Mouse (Mus musculus): ENCODE data around the gene Aoc3. TPM values are rescaled to one million over a fixed set of nuclear protein-coding genes. Genes with fewer than 3 reads are reported as not detected.
A peak's percentile ranks its signal among the peaks of the same experiment; 100 is the strongest.
"Not testable (repeated sequence)": the region's sequence is repeated elsewhere in the genome, so short reads cannot be mapped to it uniquely, and the experiment has no call there.

Aoc3 gene
- total RNA-seq, 1 experiment from 2014 or later: 0.10 TPM

DNA sequence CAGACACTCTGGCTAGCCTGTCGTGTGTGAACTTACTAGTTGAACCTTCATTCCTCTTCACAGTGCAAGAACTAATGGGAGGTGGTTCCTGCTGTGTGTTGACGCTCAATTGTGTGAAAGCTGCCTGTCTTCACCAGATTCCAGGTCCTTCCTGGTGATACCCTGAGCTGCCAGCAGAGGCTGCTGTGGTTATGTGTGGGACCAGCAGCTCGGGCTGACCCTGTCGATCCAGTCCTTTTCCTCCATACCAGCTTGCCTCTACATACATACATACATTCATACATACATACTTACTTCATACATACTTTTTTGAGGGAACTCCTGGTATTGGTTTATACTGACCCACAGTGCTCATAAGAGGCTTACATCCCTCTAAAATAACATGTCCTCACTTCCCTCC is 6.8 kb upstream of the Aoc3 start:
- peak; percentile 57 to 78; a peak in 3 of 4 replicates for ATAC-seq (replicated peaks in 1 of 2; ENCODE audit: insufficient read depth in 1 of 2, low FRiP score in 2 of 2, low TSS enrichment in 1 of 2, low read depth in 1 of 2, poor library complexity in 2 of 2, severe bottlenecking in 2 of 2)

DNA sequence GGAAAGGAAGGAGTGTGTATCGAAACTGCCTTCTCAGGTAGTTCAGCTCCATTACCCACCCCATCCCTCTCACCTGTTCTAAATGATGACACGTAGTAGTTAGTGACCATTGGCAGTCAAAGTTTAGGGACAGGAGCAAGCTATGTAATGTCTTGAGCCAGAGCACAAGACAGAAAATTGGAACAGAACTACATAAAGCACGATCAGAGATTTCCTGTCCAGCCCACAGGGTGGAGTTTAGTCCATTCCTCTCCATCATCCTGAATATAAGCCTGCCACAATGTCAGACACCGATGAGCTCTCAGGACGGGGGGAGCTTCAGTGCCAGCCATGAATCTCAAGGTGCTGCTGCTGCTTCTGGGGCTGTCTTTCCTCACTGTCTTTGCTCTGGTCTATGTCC is 5.6 kb upstream of the Aoc3 start, which contains the start of gene Aoc2:
Gene Aoc2 (plus strand): TSS at position 301 of the 400 bp plus-strand sequence.
- ATAC-seq (replicated peaks in 1 of 2; ENCODE audit: insufficient read depth in 1 of 2, low FRiP score in 2 of 2, low TSS enrichment in 1 of 2, low read depth in 1 of 2, poor library complexity in 2 of 2, severe bottlenecking in 2 of 2): no peak

DNA sequence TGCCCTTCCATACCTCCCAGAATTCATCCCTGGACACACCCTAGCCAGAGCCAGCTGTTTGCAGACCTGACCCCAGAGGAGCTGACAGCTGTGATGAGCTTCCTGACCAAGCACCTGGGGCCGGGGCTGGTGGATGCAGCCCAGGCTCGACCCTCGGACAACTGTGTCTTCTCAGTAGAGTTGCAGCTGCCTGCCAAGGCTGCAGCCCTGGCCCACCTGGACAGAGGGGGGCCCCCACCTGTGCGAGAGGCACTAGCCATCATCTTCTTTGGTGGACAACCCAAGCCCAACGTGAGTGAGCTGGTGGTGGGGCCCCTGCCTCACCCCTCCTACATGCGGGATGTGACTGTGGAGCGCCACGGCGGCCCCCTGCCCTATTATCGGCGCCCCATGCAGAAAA is 5.2 kb upstream of the Aoc3 start:
- ATAC-seq (replicated peaks in 1 of 2; ENCODE audit: insufficient read depth in 1 of 2, low FRiP score in 2 of 2, low TSS enrichment in 1 of 2, low read depth in 1 of 2, poor library complexity in 2 of 2, severe bottlenecking in 2 of 2): not testable (repeated sequence)

DNA sequence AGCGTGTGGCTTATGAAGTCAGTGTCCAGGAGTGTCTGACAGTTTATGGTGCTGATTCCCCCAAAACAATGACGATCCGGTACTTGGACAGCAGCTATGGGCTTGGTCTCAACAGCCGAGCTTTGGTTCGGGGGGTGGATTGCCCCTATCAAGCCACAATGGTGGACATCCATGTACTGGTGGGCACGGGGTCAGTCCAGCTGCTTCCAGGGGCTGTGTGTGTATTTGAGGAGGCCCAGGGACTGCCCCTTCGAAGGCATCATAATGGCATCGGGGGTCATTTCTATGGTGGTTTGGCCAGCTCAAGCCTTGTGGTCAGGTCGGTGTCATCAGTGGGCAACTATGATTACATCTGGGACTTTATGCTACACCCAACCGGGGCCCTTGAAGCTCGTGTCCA is 4.3 kb upstream of the Aoc3 start:
- ATAC-seq (replicated peaks in 1 of 2; ENCODE audit: insufficient read depth in 1 of 2, low FRiP score in 2 of 2, low TSS enrichment in 1 of 2, low read depth in 1 of 2, poor library complexity in 2 of 2, severe bottlenecking in 2 of 2): no peak

DNA sequence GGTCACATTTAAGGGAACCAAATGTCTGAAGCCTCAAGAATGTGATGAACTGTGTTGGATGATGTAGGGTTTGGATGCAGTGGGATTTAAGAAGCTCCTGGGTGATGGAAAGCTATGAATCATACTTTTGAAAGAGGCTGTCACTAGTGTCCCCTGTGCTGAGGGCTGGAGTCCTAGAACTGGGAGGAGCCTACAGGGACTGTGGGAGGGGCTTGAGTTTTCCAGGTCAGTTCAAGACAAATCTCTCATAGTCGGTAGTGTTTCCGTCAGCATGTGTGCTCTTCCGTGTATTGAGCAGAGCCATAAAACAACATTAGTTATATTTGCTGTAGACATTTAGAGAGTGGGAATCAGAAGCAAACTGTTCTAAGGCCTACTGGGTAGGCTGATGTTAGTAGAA is 3.1 kb upstream of the Aoc3 start:
- ATAC-seq (replicated peaks in 1 of 2; ENCODE audit: insufficient read depth in 1 of 2, low FRiP score in 2 of 2, low TSS enrichment in 1 of 2, low read depth in 1 of 2, poor library complexity in 2 of 2, severe bottlenecking in 2 of 2): no peak

DNA sequence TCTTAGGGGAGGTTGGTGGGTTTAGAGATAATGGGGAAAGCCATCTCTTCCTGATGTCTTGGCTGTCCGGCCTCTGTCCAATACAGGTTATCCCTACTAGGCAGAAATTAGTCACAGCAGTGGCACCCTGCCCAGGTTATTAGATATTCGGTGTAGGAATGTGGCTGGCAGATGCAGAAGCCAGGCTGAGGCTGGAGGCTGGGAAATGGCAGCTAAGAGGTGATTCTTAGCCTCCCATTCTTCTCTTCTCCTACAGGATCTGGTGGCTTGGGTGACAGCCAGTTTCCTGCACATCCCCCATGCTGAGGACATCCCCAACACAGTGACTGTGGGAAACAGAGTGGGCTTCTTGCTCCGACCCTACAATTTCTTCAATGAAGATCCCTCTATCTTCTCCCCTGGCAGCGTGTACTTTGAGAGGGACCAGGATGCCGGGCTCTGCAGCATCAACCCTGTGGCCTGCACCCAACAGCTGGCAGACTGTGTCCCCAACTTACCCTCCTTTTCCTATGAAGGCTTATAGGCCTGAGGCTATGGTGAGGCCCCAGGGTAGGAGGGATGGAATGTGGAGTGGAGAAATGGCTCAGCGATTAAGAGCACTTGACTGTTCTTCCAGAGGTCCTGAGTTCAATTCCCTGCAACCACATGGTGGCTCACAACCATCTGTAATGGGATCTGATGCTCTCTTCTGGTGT is 1.3 kb upstream of the Aoc3 start:
- no peak for ATAC-seq (replicated peaks in 1 of 2; ENCODE audit: insufficient read depth in 1 of 2, low FRiP score in 2 of 2, low TSS enrichment in 1 of 2, low read depth in 1 of 2, poor library complexity in 2 of 2, severe bottlenecking in 2 of 2)

DNA sequence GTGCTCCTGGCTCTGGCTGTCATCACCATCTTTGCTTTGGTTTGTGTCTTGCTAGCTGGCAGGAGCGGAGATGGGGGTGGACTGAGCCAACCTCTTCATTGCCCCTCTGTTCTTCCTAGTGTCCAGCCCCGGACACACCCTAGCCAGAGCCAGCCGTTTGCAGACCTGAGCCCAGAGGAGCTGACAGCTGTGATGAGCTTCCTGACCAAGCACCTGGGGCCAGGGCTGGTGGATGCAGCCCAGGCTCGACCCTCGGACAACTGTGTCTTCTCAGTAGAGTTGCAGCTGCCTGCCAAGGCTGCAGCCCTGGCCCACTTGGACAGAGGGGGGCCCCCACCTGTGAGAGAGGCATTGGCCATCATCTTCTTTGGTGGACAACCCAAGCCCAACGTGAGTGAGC is 556 bp downstream of the Aoc3 start:
- ATAC-seq (replicated peaks in 1 of 2; ENCODE audit: insufficient read depth in 1 of 2, low FRiP score in 2 of 2, low TSS enrichment in 1 of 2, low read depth in 1 of 2, poor library complexity in 2 of 2, severe bottlenecking in 2 of 2): not testable (repeated sequence)

DNA sequence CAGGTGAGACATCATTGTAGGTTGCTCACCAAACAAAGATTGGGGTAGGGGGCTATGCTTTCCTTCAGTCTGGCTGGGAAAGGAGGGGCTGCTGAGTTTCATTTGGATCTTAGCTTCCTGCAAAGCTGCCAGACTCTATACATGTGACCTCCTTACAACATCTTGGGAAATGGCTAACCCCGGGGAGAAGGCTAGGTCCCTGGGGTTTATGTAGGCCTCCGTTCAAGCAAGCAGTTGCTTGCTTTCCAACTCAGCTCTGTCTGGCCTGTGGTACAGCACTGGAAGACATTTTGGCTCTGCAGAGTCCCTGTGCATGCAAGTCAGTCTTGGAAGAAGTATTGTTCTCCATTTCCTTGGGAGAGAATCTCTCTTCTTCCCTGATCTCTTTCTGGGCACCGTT is 2.1 kb downstream of the Aoc3 start:
- no peak for ATAC-seq (replicated peaks in 1 of 2; ENCODE audit: insufficient read depth in 1 of 2, low FRiP score in 2 of 2, low TSS enrichment in 1 of 2, low read depth in 1 of 2, poor library complexity in 2 of 2, severe bottlenecking in 2 of 2)

DNA sequence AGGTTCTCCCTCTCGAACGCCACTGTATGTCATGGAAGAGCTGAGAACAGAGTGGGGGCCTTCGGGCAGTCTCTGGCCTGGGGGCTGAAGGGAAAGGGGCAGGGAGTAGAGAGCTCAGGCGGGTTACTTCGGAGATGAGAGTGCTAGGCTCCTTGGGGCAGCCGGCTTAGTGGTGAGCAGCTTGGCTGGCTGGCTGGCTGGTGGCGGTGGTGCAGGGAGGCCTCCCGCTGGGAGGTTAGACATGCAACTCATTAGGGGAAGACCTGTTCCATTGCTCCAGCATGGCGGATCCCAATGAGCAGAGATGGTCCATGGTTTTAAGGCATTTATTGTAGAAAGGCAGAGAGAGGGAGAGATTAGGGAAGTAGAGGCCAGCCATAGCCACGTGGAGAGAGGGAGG is 3.6 kb downstream of the Aoc3 start:
- ATAC-seq (replicated peaks in 1 of 2; ENCODE audit: insufficient read depth in 1 of 2, low FRiP score in 2 of 2, low TSS enrichment in 1 of 2, low read depth in 1 of 2, poor library complexity in 2 of 2, severe bottlenecking in 2 of 2): no peak

DNA sequence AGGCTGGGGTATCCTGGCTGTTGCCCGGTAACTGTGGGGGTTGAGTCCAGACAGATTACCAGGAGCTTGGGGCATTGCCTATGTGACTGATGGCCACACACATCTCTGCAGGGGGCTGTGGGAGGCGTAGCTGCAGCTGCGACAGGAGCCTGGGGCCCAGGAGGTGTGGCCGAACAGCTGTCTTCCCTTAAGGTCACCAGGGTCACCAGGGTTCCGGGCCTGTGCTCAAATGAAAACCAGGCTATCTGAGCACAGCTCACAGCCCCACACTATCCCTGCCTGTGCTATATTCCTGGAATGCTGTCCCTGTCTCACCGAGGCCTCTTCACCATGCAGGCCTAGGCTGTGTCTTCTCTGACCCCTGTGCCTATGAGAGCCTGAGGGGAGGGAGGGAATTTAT is 4.1 kb downstream of the Aoc3 start:
- no peak for ATAC-seq (replicated peaks in 1 of 2; ENCODE audit: insufficient read depth in 1 of 2, low FRiP score in 2 of 2, low TSS enrichment in 1 of 2, low read depth in 1 of 2, poor library complexity in 2 of 2, severe bottlenecking in 2 of 2)

DNA sequence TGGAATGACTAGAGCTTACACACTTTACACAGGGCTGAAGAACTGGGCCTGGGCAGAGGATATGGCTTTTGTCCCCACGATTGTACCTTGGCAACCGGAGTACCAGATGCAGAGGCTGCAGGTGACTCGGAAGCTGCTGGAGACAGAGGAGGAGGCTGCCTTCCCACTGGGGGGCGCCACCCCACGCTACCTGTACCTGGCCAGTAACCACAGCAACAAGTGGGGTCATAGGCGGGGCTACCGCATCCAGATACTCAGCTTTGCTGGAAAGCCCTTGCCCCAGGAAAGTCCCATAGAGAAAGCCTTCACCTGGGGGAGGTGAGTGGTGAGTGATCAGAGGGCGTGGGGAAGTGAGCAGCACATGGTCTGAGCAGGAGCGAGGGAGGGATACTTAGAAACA is 5.3 kb downstream of the Aoc3 start:
- no peak for ATAC-seq (replicated peaks in 1 of 2; ENCODE audit: insufficient read depth in 1 of 2, low FRiP score in 2 of 2, low TSS enrichment in 1 of 2, low read depth in 1 of 2, poor library complexity in 2 of 2, severe bottlenecking in 2 of 2)

DNA sequence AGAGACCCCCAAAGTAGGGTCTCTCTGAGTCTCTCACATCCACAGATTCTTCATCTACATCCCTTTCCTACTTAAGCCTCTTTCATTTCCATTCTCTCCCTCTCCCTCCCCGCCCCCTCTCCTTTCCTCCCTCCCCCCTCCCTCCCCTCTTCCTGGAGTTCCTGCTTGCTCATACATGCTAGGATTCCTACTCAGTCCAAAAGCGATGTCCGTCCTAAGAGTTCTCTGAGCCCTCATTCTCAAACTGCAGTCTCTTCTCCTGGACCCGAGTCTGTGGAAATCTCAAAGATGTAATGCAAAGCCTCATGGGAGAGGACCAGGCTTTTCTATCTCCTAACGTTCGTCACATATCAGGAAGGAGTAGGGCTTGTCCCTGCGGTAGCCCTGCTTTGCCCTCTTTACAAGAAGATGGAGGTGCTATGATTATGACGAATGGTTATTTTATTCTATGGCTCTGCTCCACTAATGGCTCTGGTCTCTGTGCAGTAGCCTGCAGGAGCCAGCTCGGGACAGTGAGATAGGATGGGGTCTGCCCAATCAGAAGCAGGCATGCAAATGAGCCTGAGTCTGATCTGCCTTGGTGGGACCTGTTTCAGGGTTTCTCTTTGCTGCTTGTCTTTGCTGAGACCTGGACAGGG is 7.8 kb downstream of the Aoc3 start:
- peak; percentile 92 to 93 for ATAC-seq (replicated peaks in 1 of 2; ENCODE audit: insufficient read depth in 1 of 2, low FRiP score in 2 of 2, low TSS enrichment in 1 of 2, low read depth in 1 of 2, poor library complexity in 2 of 2, severe bottlenecking in 2 of 2)

DNA sequence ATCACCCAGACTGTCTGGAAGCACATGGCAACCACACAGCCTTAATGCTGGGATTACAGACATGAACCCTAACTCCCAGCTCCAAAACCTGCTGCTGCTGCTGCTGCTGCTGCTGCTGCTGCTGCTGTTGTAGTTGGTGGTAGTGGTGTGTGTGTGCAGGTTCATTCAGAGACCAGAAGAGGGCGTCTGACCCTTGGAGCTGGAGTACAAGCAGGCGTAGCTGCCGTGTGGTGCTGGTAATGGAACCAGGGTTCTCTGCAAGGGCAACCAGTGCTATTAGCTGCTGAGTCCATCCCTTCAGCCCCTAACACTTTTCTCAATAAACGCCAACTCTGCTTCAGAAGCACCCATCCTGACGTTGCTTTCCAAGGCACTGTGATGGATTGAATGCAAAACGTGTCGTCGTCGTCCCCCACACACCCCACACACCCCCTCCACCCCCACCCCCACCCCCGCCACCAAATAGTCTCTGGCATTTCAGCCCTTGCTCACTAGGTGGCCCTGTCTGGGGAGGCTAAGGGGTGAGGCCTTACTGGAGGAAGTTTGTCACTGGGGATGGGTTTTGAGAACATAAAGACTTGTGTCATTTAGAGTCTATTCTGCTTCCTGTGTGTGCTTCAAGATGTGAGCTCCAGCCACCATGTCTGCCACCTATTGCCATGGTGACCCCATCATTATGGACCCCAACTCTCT is 16.8 kb downstream of the Aoc3 start:
- ATAC-seq (replicated peaks in 1 of 2; ENCODE audit: insufficient read depth in 1 of 2, low FRiP score in 2 of 2, low TSS enrichment in 1 of 2, low read depth in 1 of 2, poor library complexity in 2 of 2, severe bottlenecking in 2 of 2): no peak

DNA sequence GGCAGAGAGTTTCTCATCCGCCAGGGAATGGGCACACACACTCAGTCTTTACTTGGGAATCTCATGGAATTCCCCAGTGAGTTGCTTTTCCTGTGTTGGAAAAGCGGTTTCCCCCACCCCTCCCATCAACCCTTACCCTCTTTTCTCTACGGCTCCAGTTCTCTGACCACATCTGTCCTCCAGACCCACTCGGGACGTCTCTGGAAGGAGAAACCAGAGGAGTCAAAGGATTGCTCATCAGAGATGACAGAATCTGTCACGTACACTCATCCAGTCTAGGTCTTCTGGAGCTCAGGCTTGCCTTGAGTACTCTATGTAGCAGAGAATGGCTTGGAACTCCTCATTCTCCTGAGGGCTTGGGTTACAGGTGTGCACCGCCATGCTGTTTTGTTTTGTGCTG is 18.4 kb downstream of the Aoc3 start:
- no peak for ATAC-seq (replicated peaks in 1 of 2; ENCODE audit: insufficient read depth in 1 of 2, low FRiP score in 2 of 2, low TSS enrichment in 1 of 2, low read depth in 1 of 2, poor library complexity in 2 of 2, severe bottlenecking in 2 of 2)

DNA sequence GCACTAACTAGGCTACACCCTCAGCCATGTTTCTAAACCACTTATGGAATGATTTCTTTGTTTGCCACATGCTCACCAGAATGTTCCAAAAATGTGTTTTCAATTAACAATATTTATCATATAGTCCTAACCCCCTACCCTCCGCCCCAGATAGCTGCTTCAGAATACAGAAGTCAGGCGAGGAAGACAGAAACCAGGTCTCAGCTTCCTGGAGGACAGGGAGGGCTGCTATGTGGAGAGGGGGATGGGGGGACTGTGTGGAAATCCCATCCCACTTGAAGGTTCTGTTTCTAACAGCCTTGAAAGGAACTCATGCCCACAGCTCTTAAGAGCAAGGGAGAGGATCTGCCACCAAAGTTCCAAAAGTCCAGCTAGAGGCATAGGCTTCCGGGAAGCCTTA is 18.8 kb downstream of the Aoc3 start:
- ATAC-seq (replicated peaks in 1 of 2; ENCODE audit: insufficient read depth in 1 of 2, low FRiP score in 2 of 2, low TSS enrichment in 1 of 2, low read depth in 1 of 2, poor library complexity in 2 of 2, severe bottlenecking in 2 of 2): no peak

DNA sequence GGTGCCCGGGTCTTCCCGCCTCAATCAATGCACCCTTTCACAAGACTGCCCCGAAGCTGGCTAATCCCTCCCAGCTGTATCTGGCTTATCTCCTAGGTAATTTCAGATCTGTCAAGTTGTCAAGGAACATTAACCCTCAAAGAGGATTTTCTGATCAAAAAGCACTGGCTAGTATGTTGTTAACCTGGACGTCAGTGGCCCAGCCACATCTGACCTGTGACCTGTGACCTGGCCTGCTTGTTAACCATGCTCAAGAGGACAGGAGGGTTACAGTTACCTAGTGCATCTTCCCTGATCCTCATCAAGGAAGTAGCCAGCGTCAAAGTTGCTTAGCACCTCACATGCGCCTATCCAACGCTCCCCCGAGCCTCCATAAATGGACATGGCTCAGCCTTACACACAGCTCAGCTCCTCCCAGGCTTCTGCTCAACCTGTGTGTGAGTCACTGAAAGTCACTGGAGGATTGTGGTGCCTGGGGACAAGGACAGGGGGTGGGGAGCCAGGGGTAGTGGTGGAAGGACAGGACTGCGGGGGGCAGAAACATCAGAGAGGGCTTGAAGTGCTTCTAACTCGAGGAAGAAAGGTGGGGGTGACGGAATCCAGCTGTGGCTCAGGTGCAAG is 20.8 kb downstream of the Aoc3 start:
- ATAC-seq (replicated peaks in 1 of 2; ENCODE audit: insufficient read depth in 1 of 2, low FRiP score in 2 of 2, low TSS enrichment in 1 of 2, low read depth in 1 of 2, poor library complexity in 2 of 2, severe bottlenecking in 2 of 2): no peak

DNA sequence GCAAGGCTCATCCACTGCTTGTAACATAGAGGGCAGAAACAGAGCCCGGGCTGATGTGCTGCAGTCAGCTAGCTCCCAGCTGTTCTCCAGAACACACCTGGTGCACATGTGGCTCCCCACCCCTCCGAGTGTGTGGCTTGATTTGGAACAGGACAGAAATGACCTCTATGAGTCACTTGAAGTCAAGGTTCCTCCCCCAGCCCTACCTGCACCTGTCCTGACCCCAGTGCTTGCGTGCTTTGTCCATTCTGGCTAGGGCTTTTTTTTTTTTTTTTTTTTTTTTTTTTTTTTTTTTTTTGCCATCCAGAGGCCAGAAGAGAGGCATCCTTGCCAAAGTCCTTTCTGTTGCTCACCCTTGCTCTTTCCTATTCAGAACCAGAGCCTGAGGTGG is 21.3 kb downstream of the Aoc3 start:
- no peak for ATAC-seq (replicated peaks in 1 of 2; ENCODE audit: insufficient read depth in 1 of 2, low FRiP score in 2 of 2, low TSS enrichment in 1 of 2, low read depth in 1 of 2, poor library complexity in 2 of 2, severe bottlenecking in 2 of 2)

DNA sequence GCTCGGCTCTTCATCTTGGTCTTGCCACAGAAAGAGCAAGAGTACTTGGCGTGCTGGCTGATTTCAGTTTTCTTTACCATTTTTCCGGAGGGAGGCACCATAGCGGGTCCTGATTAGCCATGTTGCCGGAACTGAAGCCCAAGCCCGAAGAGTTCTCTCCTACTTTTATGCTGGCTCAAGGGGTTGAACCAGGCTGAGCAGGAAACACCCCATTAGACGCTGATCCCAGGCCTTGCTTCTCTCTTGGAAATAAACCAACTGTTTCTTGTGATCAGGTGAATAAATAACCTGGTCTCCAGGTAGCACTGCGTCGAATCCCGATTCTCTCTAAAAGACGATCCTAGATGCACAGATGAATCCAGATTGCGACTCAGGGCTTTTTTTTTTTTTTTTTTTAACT is 23.0 kb downstream of the Aoc3 start:
- no peak for ATAC-seq (replicated peaks in 1 of 2; ENCODE audit: insufficient read depth in 1 of 2, low FRiP score in 2 of 2, low TSS enrichment in 1 of 2, low read depth in 1 of 2, poor library complexity in 2 of 2, severe bottlenecking in 2 of 2)
